Mouse (Mus musculus) lung, postnatal 0 days (tissue): ENCODE measurements around the gene Stk10.
A peak's percentile ranks its signal among the peaks of the same experiment; 100 is the strongest.

ENCODE experiments used
- CTCF ChIP-seq: IDR thresholded peaks from 2 replicates; pipeline ENCODE4 v1.5.1; 2016; ENCODE audit warnings: antibody characterized with exemption, mild to moderate bottlenecking
- EP300 ChIP-seq: IDR thresholded peaks from 2 replicates; pipeline ENCODE4 v1.6.1; 2016; ENCODE audit warnings: antibody characterized with exemption, mild to moderate bottlenecking, control low read depth

DNA sequence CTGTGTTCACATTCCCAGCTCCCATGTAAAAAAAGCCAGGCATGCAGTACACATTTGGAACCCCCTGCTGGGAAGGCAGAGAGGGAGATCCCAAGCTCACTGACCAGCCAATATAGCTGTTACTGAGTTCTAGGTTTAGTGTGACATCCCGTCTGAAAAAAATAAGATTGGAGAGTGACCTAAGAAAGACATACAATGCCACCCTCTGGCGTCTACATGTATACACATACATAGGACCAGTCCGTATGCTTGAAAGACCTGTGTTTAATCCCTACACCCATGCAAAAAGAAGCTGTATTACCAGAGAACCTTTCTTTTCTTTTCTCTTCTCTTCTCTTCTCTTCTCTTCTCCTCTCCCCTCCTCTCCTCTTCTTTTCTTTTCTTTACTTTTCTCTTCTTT is 47.8 kb upstream of the Stk10 start:
- TF ChIP-seq CTCF (peak; percentile 54), EP300 (no peak)
